Comparison of ENCODE assay signal across 8 mouse cellular contexts in genomic region chr5:71095180-71095579, GRCm38 (mm10). TPM values are rescaled to one million over a fixed set of nuclear protein-coding genes. Genes with fewer than 3 reads are reported as not detected.
DNase-seq lines count a peak whose midpoint lies in the region; ATAC-seq and TF ChIP-seq lines count a peak whose summit lies in the region.

No protein-coding gene starts in this region.

- no peak for TF ChIP-seq POLR2A in ES-Bruce4 (IDR thresholded peaks at IDR 0.05; ENCODE audit: insufficient read depth, low read length)

- no peaks in the 10 kb centered on the region for H3K4me1 ChIP-seq in ES-Bruce4 (ENCODE audit: control insufficient read depth, insufficient read depth, low read length)
- peaks cover 12% of the 10 kb centered on the region for H3K4me1 ChIP-seq in forebrain, embryonic 12.5 days
- no peaks in the 10 kb centered on the region for H3K4me1 ChIP-seq in liver, postnatal 0 days (ENCODE audit: insufficient read depth)
- no peaks in the 10 kb centered on the region for H3K4me1 ChIP-seq in stomach, embryonic 16.5 days (ENCODE audit: control insufficient read depth, insufficient read depth, low read length)

- H3K27ac ChIP-seq in ES-Bruce4 (ENCODE audit: insufficient read depth, low read length), result no peak overlapping the region
- peak overlapping the region; percentile 82 for H3K27ac ChIP-seq in forebrain, embryonic 12.5 days
- no peak overlapping the region for H3K27ac ChIP-seq in liver, postnatal 0 days (ENCODE audit: low read depth)
- H3K27ac ChIP-seq in stomach, embryonic 16.5 days (ENCODE audit: low read length), result no peak overlapping the region

- peak overlapping the region; percentile 71; the same call in 1 of the 2 replicates for H3K9ac ChIP-seq in ES-Bruce4 (ENCODE audit: low read depth, poor library complexity, severe bottlenecking)
- H3K9ac ChIP-seq in forebrain, embryonic 12.5 days, result peak overlapping the region; percentile 85
- H3K9ac ChIP-seq in liver, postnatal 0 days (replicated peaks), result no peak overlapping the region
- 0 out of 2 replicates have a peak overlapping the region, but pooled peaks have one; percentile 26 for H3K9ac ChIP-seq in stomach, embryonic 16.5 days (ENCODE audit: low read length)

- peak; percentile 75 for ATAC-seq in forebrain, embryonic 12.5 days (ENCODE audit: low FRiP score)
- no peak for ATAC-seq in liver, postnatal 0 days
- no peak for ATAC-seq in stomach, embryonic 16.5 days (ENCODE audit: insufficient read depth, low FRiP score)

- no peak for TF ChIP-seq CTCF in ES-Bruce4 (IDR thresholded peaks at IDR 0.05; ENCODE audit: low read depth, low read length)
- no peak for TF ChIP-seq CTCF in liver, postnatal 0 days (IDR thresholded peaks at IDR 0.05; ENCODE audit: low read depth)

- H3K4me2 ChIP-seq in forebrain, embryonic 12.5 days, result peak overlapping the region; percentile 84
- 0 out of 2 replicates have a peak overlapping the region, but pooled peaks have one; percentile 50 for H3K4me2 ChIP-seq in liver, postnatal 0 days (ENCODE audit: low read depth, low read length)
- peak overlapping the region; percentile 96 for H3K4me2 ChIP-seq in stomach, embryonic 16.5 days (ENCODE audit: low read depth, low read length)

- peak overlapping the region; percentile 72 for H3K4me3 ChIP-seq in ES-Bruce4 (ENCODE audit: low read depth, low read length)
- H3K4me3 ChIP-seq in forebrain, embryonic 12.5 days (replicated peaks), result peak overlapping the region; percentile 76
- no peak overlapping the region for H3K4me3 ChIP-seq in liver, postnatal 0 days (ENCODE audit: low read depth, low read length)
- H3K4me3 ChIP-seq in stomach, embryonic 16.5 days (replicated peaks; ENCODE audit: low read length), result peak overlapping the region; percentile 62

- H3K36me3 ChIP-seq in ES-Bruce4 (ENCODE audit: control insufficient read depth, insufficient read depth, low read length, poor library complexity, severe bottlenecking), result no peaks in the 10 kb centered on the region
- no peaks in the 10 kb centered on the region for H3K36me3 ChIP-seq in forebrain, embryonic 12.5 days (replicated peaks)
- no peaks in the 10 kb centered on the region for H3K36me3 ChIP-seq in liver, postnatal 0 days (replicated peaks; ENCODE audit: insufficient read depth, low read length)
- H3K36me3 ChIP-seq in stomach, embryonic 16.5 days (ENCODE audit: control insufficient read depth, insufficient read depth, low read length), result no peaks in the 10 kb centered on the region

- no peaks in the 10 kb centered on the region for H3K9me3 ChIP-seq in ES-Bruce4 (replicated peaks; ENCODE audit: control insufficient read depth, insufficient read depth, low read length, poor library complexity, severe bottlenecking)
- no peaks in the 10 kb centered on the region for H3K9me3 ChIP-seq in forebrain, embryonic 12.5 days
- H3K9me3 ChIP-seq in liver, postnatal 0 days (ENCODE audit: low read length), result no peaks in the 10 kb centered on the region
- no peaks in the 10 kb centered on the region for H3K9me3 ChIP-seq in stomach, embryonic 16.5 days (replicated peaks; ENCODE audit: control insufficient read depth, low read length)

- TF ChIP-seq EP300 in ES-Bruce4 (IDR thresholded peaks at IDR 0.05; ENCODE audit: insufficient read depth, low read depth, low read length), result no peak
- TF ChIP-seq EP300 in liver, postnatal 0 days (IDR thresholded peaks at IDR 0.05; ENCODE audit: low read depth), result no peak

- peaks cover 4% of the 10 kb centered on the region for H3K27me3 ChIP-seq in ES-Bruce4 (ENCODE audit: control insufficient read depth, insufficient read depth, low read length, poor library complexity, severe bottlenecking)
- H3K27me3 ChIP-seq in forebrain, embryonic 12.5 days, result no peaks in the 10 kb centered on the region
- peaks cover 12% of the 10 kb centered on the region for H3K27me3 ChIP-seq in liver, postnatal 0 days (ENCODE audit: insufficient read depth, low read length)
- H3K27me3 ChIP-seq in stomach, embryonic 16.5 days (ENCODE audit: control insufficient read depth, insufficient read depth, low read length), result peaks cover 12% of the 10 kb centered on the region; the same call in 1 of the 2 replicates

- DNase-seq in adrenal gland, postnatal 25 days, result peak; percentile 15
- DNase-seq in adrenal gland, adult 8-10 months, result no peak
- DNase-seq in kidney, postnatal 14 days, result peak; percentile 3
- DNase-seq in liver, postnatal 0 days, result no peak
- no peak for DNase-seq in urinary bladder, postnatal 10 days (ENCODE audit: low spot score)

- under 1% methylated on average over 19 of the region's 19 CpGs for WGBS in forebrain, embryonic 12.5 days
- WGBS in liver, postnatal 0 days (ENCODE audit: insufficient replicate concordance), result 3% methylated on average over 19 of the region's 19 CpGs
- WGBS in stomach, embryonic 16.5 days, result under 1% methylated on average over 19 of the region's 19 CpGs

RNA-seq across cellular contexts. Expression of gene Gabra2, which starts 0.5 kb away (rescaled TPM):
- 0.09 TPM in 1 of 2 replicates, not detected in the other for total RNA-seq in adrenal gland, postnatal 25 days (2021)
- under 1 TPM in 1 of 4 experiments, not detected in 3; 0.42 TPM for total RNA-seq in adrenal gland, adult 8-10 months (2022)
- polyA plus RNA-seq in ES-Bruce4 (2011; ENCODE audit: insufficient read depth, insufficient read length, low read depth, missing spikeins), result 0.33 TPM in 1 of 2 replicates, not detected in the other
- polyA plus RNA-seq in forebrain, embryonic 12.5 days (2016; fragmentation: Nextera tagmentation; extraction: Ambion mirVana), result 14.0 and 16.8 TPM in 2 replicates
- polyA plus RNA-seq in liver, postnatal 0 days (2015; fragmentation: Nextera tagmentation; extraction: Ambion mirVana), result not detected in 2 replicates
- 1.1 and 1.5 TPM in 2 replicates for polyA plus RNA-seq in stomach, embryonic 16.5 days (2015; fragmentation: Nextera tagmentation; extraction: Ambion mirVana)

Comparison
In these comparisons a context has a peak if more than half of its experiments do, and no peak if none do; other contexts are left out.
1. DNase-seq: peak in adrenal gland, postnatal 25 days (single experiment) and kidney, postnatal 14 days (single experiment); none in adrenal gland, adult 8-10 months (single experiment), liver, postnatal 0 days (single experiment) and urinary bladder, postnatal 10 days (single experiment).
2. Peak in every context shown above with its lines, with median percentiles within 50 percentile points of each other: H3K4me2 ChIP-seq.